Mouse (Mus musculus) olfactory bulb, adult 2 months (tissue): ENCODE measurements around the gene Kxd1. TPM values are rescaled to one million over a fixed set of nuclear protein-coding genes. Genes with fewer than 3 reads are reported as not detected.
A peak's percentile ranks its signal among the peaks of the same experiment; 100 is the strongest.

Source experiments
- H3K27ac ChIP-seq: fragments of 200-500 bp; 2 replicates; pipeline ENCODE4 v1.5.1; 2012; ENCODE audit warnings: low read depth, low read length; ENCODE audit not compliant: insufficient read depth
- H3K4me1 ChIP-seq: fragments of 200-500 bp; 2 replicates; pipeline ENCODE4 v1.6.1; 2012; ENCODE audit warnings: low read length; ENCODE audit not compliant: control insufficient read depth, insufficient read depth
- H3K4me3 ChIP-seq: fragments of 200-500 bp; 2 replicates; pipeline ENCODE4 v1.5.1; 2012; ENCODE audit warnings: mild to moderate bottlenecking, low read depth, low read length, moderate library complexity; ENCODE audit not compliant: insufficient read depth
- CTCF ChIP-seq: fragments of 200-500 bp; IDR thresholded peaks from 2 replicates; pipeline ENCODE4 v1.5.1; 2012; ENCODE audit warnings: low read depth, mild to moderate bottlenecking, low read length, moderate library complexity; ENCODE audit not compliant: insufficient read depth
- POLR2A ChIP-seq: fragments of 200-500 bp; IDR thresholded peaks from 2 replicates; pipeline ENCODE4 v1.6.1; 2012; ENCODE audit warnings: mild to moderate bottlenecking, low read depth, low read length, moderate library complexity; ENCODE audit not compliant: insufficient read depth
- WGBS: fragments of 180-500 bp; shearing (Covaris S2); methylation state at CpG from one replicate; pipeline ENCODE4 v1.1.7; 2018; 5-methylcytosine and 5-hydroxymethylcytosine counted together
- polyA plus RNA-seq: library from polyadenylated mRNA; stranded (reverse); fragments of >200 nt; gene quantifications from 2 replicates; pipeline ENCODE4 v1.2.4, GENCODE M21; 2012; ENCODE audit warnings: low replicate concordance; ENCODE audit not compliant: missing spikeins, insufficient read depth, insufficient read length

Gene Kxd1
- polyA plus RNA-seq, 1 experiment = not detected

DNA sequence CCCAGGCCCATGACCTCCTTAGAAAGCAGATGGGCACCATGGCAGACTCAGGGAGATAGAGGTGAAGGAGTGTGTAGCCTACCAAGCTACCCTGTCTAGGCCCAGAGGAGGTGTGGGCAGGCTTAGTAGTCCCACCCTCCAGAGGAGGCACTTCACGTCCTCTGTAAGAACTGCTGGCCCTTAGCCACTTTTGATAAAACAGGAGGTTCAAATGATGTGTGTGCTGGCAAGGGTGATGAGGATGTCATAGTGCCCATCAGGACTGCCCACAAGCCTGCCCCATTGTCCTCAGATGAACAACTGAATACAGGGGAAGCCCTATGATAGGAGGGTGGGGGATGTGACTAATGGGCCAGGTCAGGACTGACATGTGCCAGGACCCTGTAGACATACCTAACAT is 25.1 kb upstream of the Kxd1 start:
- TF ChIP-seq POLR2A = no peak
- TF ChIP-seq CTCF = no peak
- WGBS = 20% methylated on average over 1 of the region's 1 CpGs
- Histone ChIP-seq H3K4me1 (peaks cover 18% of the 10 kb centered on the region), H3K27ac (no peak overlapping the region), H3K4me3 (no peak overlapping the region)

DNA sequence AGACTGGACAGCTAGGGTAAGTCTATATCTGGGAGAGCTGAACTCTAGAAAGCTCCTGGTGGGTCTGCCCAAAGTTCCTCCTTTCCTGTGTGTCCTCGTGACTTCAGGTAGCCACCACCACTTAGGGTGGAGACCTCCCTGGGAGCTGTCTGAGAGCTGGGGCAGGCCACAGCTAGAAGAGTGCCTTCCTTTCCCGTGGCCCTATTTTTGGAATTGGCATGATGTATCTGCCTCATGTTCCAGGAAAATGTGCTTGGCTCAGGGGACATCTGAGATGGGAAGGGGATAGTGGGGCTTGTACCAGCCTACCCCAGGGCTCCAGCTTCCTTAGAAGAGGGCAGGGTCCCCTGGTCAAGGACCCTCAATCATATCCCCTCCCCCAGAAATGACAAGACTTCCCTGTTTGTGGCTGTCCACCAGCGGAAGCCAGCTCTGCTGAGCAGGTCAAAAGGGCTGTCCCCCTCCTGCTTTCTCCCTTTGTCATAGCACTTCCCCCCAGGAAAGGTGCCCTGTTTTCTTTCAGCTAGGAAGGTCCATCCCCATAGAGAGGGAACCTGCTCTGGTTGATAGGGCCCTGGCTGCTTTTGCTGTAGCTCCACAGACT is 23.9 kb upstream of the Kxd1 start:
- WGBS = 56% methylated on average over 3 of the region's 3 CpGs
- Histone ChIP-seq H3K4me3 (no peak overlapping the region), H3K4me1 (peaks cover 18% of the 10 kb centered on the region), H3K27ac (no peak overlapping the region)
- TF ChIP-seq POLR2A (no peak), CTCF (no peak)

DNA sequence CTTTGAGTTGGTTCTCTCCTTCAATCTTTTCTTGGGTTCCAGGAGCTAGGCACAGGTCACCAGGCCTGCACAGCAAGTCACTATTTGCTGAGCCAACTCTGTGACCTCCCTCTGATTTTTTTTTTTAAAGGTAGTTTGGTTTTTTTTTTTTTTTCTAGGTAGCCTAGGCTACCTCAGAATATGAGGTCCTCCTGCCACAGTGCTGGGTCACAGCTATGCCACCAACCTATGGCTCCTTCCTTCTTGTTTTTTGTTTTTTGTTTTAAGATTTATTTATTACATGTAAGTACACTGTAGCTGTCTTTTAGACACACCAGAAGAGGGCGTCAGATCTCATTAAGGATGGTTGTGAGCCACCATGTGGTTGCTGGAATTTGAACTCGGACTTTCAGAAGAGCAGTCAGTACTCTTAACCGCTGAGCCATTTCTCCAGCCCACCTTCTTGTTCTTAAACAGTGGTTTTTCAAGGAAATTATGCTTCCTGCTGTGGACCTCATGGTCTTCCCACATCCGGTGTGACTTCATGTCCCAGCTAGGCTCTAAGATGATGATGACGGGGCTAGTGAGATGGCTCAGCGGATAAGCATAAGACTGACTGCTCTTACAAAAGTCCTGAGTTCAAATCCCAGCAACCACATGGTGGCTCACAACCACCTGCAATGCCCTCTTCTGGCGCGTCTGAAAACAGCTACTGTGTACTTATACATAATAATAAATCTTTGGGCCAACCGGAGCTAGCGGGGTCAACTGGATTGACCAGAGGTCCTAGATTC is 21.8 kb upstream of the Kxd1 start:
- Histone ChIP-seq H3K4me1 (peaks cover 20% of the 10 kb centered on the region), H3K27ac (no peak overlapping the region), H3K4me3 (no peak overlapping the region)
- 93% methylated on average over 10 of the region's 10 CpGs for WGBS
- TF ChIP-seq CTCF = no peak

DNA sequence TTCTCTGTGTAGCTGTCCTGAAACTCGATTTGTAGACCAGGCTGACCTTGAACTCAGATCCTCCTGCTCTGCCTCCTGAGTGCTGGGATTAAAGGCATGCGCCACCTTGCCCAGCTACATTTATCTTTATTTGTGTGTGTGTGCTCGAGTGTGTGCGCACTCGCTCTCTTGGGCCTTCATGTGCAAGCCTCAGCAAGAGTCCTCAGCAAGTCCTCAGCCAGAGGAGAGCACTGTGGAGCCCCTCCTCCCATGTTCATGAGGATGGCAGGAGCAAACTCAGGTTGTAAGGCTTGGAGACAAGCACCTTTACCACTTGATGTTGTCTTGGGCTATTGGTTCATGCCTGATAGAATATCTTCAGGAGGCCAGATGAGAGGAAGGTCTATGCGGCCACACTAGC is 20.0 kb upstream of the Kxd1 start:
- no peak for TF ChIP-seq CTCF
- TF ChIP-seq POLR2A = no peak
- no peak overlapping the region for H3K4me3 ChIP-seq
- H3K4me1 ChIP-seq = peaks cover 25% of the 10 kb centered on the region
- 93% methylated on average over 6 of the region's 6 CpGs for WGBS
- no peak overlapping the region for H3K27ac ChIP-seq

DNA sequence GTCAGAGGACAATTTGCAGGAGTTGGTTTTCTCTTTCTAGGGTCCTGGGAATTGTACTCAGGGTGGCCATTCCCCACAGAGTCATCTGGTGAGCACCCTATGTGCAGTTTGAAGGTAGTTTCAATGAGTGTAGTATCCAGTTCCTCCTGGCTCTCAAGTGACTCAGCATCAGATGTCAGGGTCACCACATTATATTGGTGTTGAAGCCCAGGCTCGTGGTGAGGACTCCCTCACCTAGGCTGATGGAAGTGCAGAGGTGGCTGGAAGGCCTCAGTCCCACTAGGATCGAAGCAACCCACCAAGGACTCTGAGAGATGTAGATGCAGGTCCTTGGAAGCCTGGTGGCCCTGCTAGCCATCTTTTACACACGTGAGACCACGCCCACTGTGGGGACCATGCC is 18.7 kb upstream of the Kxd1 start:
- H3K27ac ChIP-seq = no peak overlapping the region
- peaks cover 19% of the 10 kb centered on the region for H3K4me1 ChIP-seq
- WGBS = 81% methylated on average over 4 of the region's 4 CpGs
- no peak overlapping the region for H3K4me3 ChIP-seq
- TF ChIP-seq POLR2A (no peak), CTCF (no peak)

DNA sequence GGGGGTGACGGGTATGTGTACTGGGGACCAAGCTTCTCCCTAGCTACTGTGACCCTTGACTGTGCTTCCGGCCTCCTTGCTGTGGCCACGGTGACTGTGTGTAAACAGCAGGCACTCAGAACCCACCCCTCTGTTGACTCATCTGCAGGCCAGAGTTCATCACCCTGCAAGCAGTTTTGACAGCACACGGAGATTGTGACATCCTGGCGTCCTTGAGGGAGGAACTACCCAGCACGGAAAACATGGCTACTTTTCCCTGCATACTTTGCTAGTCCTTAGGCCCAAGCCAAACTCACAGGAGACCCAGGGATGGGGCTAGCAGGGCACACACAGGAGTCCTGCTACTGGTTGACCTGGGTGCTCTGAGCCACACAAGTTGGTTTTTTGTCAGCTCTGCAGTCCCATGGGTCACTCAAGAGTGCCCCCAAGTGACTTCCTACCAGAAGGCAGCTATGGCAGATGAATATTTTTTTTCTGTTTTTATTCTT is 16.5 kb upstream of the Kxd1 start:
- peaks cover 29% of the 10 kb centered on the region for H3K4me1 ChIP-seq
- WGBS = 74% methylated on average over 6 of the region's 6 CpGs
- TF ChIP-seq CTCF = no peak
- TF ChIP-seq POLR2A = no peak
- H3K4me3 ChIP-seq = no peak overlapping the region
- H3K27ac ChIP-seq = no peak overlapping the region

DNA sequence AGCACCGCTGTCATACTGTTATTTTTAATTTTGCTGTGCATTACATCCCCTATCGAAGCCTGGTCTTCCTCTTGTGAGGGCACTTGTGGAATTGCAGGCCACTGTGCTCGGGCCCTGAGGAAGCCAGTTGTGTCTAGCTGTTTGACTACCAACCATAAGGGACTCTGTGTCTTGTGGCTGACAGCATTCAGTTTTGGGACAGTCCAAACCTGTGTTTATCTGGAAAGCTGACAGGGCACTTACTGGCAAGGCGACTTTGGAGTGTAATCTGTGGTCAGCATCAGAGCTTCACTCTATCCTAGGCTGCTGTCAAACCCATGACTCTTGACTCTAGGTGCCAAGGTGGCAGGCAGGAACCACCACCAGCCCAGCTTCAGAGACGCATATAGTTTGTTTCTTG is 13.3 kb upstream of the Kxd1 start:
- H3K4me1 ChIP-seq = peaks cover 31% of the 10 kb centered on the region
- 0 out of 2 replicates have a peak overlapping the region, but pooled peaks have one; percentile 80 for H3K4me3 ChIP-seq
- TF ChIP-seq POLR2A (no peak), CTCF (no peak)
- 63% methylated on average over 5 of the region's 5 CpGs for WGBS
- H3K27ac ChIP-seq = no peak overlapping the region

DNA sequence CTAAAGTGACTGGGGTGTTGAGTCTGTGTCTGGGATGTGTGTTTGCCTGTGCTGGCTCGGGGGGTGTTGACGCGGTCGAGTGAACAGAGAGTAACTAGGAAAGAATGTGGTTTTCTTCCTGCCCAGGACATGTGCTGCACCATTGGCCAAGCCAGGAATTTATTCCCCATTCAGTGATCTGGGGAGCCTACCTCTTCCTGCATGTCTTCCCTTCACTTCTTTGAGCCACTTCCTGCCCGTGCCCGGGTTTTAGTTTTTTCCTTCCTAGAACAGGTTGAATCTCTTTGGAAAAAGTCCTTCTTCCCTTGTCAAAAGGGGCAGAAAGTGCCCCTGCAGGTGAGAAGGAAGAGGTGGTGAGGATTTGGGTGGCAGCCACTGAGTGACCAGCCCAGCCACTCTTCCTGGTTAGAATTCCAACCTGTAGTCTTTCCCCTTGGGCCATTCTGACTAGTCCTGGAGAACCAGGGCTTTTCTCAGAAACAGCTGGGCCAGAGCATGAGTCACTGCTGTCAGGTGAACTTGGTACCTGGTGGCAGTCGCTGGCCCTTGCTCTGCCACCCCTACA is 12.8 kb upstream of the Kxd1 start:
- TF ChIP-seq CTCF (no peak), POLR2A (no peak)
- Histone ChIP-seq H3K4me3 (peak overlapping the region; percentile 80), H3K27ac (no peak overlapping the region), H3K4me1 (peaks cover 31% of the 10 kb centered on the region)
- WGBS = 28% methylated on average over 7 of the region's 7 CpGs

DNA sequence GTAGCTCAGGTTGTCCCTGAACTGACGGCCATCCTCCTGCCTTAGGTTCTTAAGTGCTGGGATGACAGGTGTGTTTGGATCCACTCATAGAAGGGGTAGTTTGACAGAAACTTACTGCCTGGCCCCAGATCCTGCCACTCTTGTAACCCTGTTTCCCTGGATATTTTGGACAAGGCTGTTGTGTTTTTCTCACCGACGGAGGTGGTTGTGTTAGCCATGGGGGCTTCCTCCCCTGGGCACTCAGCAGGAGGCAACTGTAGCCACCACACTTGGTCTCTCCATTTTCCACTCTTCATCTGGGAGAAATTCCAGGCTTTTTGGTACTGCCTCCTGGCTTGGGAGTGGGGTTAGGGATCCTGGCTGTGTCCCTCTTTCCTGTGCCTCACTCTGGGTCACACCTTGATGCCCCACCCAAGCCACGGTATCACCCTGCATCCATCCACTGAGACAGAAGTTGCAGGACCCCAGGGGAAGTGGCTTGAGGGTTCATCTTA is 12.3 kb upstream of the Kxd1 start:
- no peak for TF ChIP-seq POLR2A
- TF ChIP-seq CTCF = no peak
- no peak overlapping the region; the same call in 1 of the 2 replicates for H3K27ac ChIP-seq
- H3K4me3 ChIP-seq = peak overlapping the region; percentile 80
- H3K4me1 ChIP-seq = peaks cover 28% of the 10 kb centered on the region
- 6% methylated on average over 4 of the region's 4 CpGs for WGBS
